8 mouse cellular contexts compared by ENCODE assay signal in genomic region chr7:49758934-49759571, GRCm38 (mm10). TPM values are rescaled to one million over a fixed set of nuclear protein-coding genes. Genes with fewer than 3 reads are reported as not detected.
A peak's percentile ranks its signal among the peaks of the same experiment; 100 is the strongest.
DNase-seq lines count a peak whose midpoint lies in the region; ATAC-seq lines count a peak whose summit lies in the region.

Htatip2 (plus strand) TSS chr7:49759115.

- H3K27ac ChIP-seq in embryonic facial prominence, embryonic 13.5 days, result no peak within 1 kb of the TSS
- H3K27ac ChIP-seq in heart, embryonic 10.5 days, result peak within 1 kb of the TSS; percentile 87
- H3K27ac ChIP-seq in liver, embryonic 15.5 days (replicated peaks), result peak within 1 kb of the TSS; percentile 91
- H3K27ac ChIP-seq in neural tube, embryonic 13.5 days (replicated peaks), result no peak within 1 kb of the TSS

- H3K4me1 ChIP-seq in embryonic facial prominence, embryonic 13.5 days, result peaks cover 6% of the 10 kb centered on the region
- peaks cover 11% of the 10 kb centered on the region; the same call in 1 of the 2 replicates for H3K4me1 ChIP-seq in heart, embryonic 10.5 days
- peaks cover 56% of the 10 kb centered on the region for H3K4me1 ChIP-seq in liver, embryonic 15.5 days (replicated peaks)
- peaks cover 7% of the 10 kb centered on the region; the same call in 1 of the 2 replicates for H3K4me1 ChIP-seq in neural tube, embryonic 13.5 days (replicated peaks)

- peaks cover 11% of the 10 kb centered on the region for H3K27me3 ChIP-seq in embryonic facial prominence, embryonic 13.5 days
- peaks cover 32% of the 10 kb centered on the region for H3K27me3 ChIP-seq in heart, embryonic 10.5 days (ENCODE audit: insufficient read depth, poor library complexity, severe bottlenecking)
- H3K27me3 ChIP-seq in liver, embryonic 15.5 days, result peaks cover 28% of the 10 kb centered on the region
- peaks cover 86% of the 10 kb centered on the region for H3K27me3 ChIP-seq in neural tube, embryonic 13.5 days

- peak; percentile 25 for DNase-seq in ovary, adult 18-20 months (ENCODE audit: low spot score)
- DNase-seq in ovary, postnatal 10 days (ENCODE audit: low spot score), result no peak
- DNase-seq in heart, embryonic 10.5 days (ENCODE audit: low spot score), result peak; percentile 79
- DNase-seq in kidney, adult 9 months, result peak; percentile 40
- peak; percentile 68 for DNase-seq in thymus, postnatal 0 days (ENCODE audit: low spot score)

- peak; percentile 68; the same call in 1 of the 2 replicates for ATAC-seq in embryonic facial prominence, embryonic 13.5 days (ENCODE audit: insufficient number of reproducible peaks, insufficient read depth, low FRiP score, low TSS enrichment, low read depth)
- ATAC-seq in liver, embryonic 15.5 days (ENCODE audit: insufficient read depth), result peak; percentile 88
- peak; percentile 55 for ATAC-seq in neural tube, embryonic 13.5 days (ENCODE audit: low read depth)

- H3K9me3 ChIP-seq in embryonic facial prominence, embryonic 13.5 days, result no peaks in the 10 kb centered on the region; the same call in 1 of the 2 replicates
- H3K9me3 ChIP-seq in heart, embryonic 10.5 days, result no peaks in the 10 kb centered on the region
- H3K9me3 ChIP-seq in liver, embryonic 15.5 days (replicated peaks), result no peaks in the 10 kb centered on the region
- H3K9me3 ChIP-seq in neural tube, embryonic 13.5 days, result no peaks in the 10 kb centered on the region

- no peaks in the 10 kb centered on the region for H3K36me3 ChIP-seq in embryonic facial prominence, embryonic 13.5 days
- H3K36me3 ChIP-seq in heart, embryonic 10.5 days, result no peaks in the 10 kb centered on the region
- H3K36me3 ChIP-seq in liver, embryonic 15.5 days (replicated peaks), result 0 out of 2 replicates have a peak, but pooled peaks cover 4% of the 10 kb centered on the region
- H3K36me3 ChIP-seq in neural tube, embryonic 13.5 days, result no peaks in the 10 kb centered on the region

- peak within 1 kb of the TSS; percentile 72 for H3K9ac ChIP-seq in embryonic facial prominence, embryonic 13.5 days
- peak within 1 kb of the TSS; percentile 80 for H3K9ac ChIP-seq in liver, embryonic 15.5 days
- peak within 1 kb of the TSS; percentile 70 for H3K9ac ChIP-seq in neural tube, embryonic 13.5 days

- H3K4me2 ChIP-seq in embryonic facial prominence, embryonic 13.5 days, result peak within 1 kb of the TSS; percentile 87
- H3K4me2 ChIP-seq in liver, embryonic 15.5 days, result peak within 1 kb of the TSS; percentile 76
- H3K4me2 ChIP-seq in neural tube, embryonic 13.5 days, result peak within 1 kb of the TSS; percentile 70

- peak within 1 kb of the TSS; percentile 57 for H3K4me3 ChIP-seq in embryonic facial prominence, embryonic 13.5 days
- H3K4me3 ChIP-seq in heart, embryonic 10.5 days, result peak within 1 kb of the TSS; percentile 78
- H3K4me3 ChIP-seq in liver, embryonic 15.5 days (replicated peaks), result peak within 1 kb of the TSS; percentile 73
- peak within 1 kb of the TSS; percentile 46 for H3K4me3 ChIP-seq in neural tube, embryonic 13.5 days

- 2% methylated on average over 39 of the region's 42 CpGs for WGBS in embryonic facial prominence, embryonic 13.5 days
- WGBS in heart, embryonic 10.5 days, result 2% methylated on average over 39 of the region's 42 CpGs
- WGBS in liver, embryonic 15.5 days (ENCODE audit: insufficient replicate concordance), result under 1% methylated on average over 42 of the region's 42 CpGs
- WGBS in neural tube, embryonic 13.5 days, result 4% methylated on average over 25 of the region's 42 CpGs

RNA-seq across cellular contexts. Expression of gene Htatip2, which starts in this region (rescaled TPM):
- 9.7 and 10.0 TPM in 2 replicates for polyA plus RNA-seq in embryonic facial prominence, embryonic 13.5 days (2015; fragmentation: Nextera tagmentation; extraction: Ambion mirVana)
- polyA plus RNA-seq in heart, embryonic 10.5 days (2016; fragmentation: Nextera tagmentation; extraction: Ambion mirVana), result 13.8 and 17.9 TPM in 2 replicates
- 30.5 and 33.3 TPM in 2 replicates for polyA plus RNA-seq in liver, embryonic 15.5 days (2015; fragmentation: Nextera tagmentation; extraction: Ambion mirVana)
- polyA plus RNA-seq in neural tube, embryonic 13.5 days (2015; fragmentation: Nextera tagmentation; extraction: Ambion mirVana), result 4.9 and 5.0 TPM in 2 replicates
- 35.2 and 37.9 TPM in 2 replicates for polyA plus RNA-seq in thymus, postnatal 0 days (2015; fragmentation: Nextera tagmentation; extraction: Ambion mirVana)

Comparison
In these comparisons a context has a peak if more than half of its experiments do, and no peak if none do; other contexts are left out.
1. H3K27ac ChIP-seq: peak in heart, embryonic 10.5 days (single experiment) and liver, embryonic 15.5 days (single experiment); none in embryonic facial prominence, embryonic 13.5 days (single experiment) and neural tube, embryonic 13.5 days (single experiment).
2. Peak in every context shown above with its lines, with median percentiles within 50 percentile points of each other: ATAC-seq, H3K4me2 ChIP-seq, H3K4me3 ChIP-seq and H3K9ac ChIP-seq.